Mouse (Mus musculus) cerebellum, adult (tissue): ENCODE measurements at regions not wholly inside any gene's neighbourhood (a gene's known extent, or its start where the extent isn't known, plus 50 kb on each side); places are given as distances from the start of the nearest gene placed in this dataset.

Experiments
- ATAC-seq: cut with Nextera tagmentation; 2 replicates; pipeline ENCODE4 v1.9.2; 2017; ENCODE audit warnings: mild to moderate bottlenecking, moderate library complexity, mixed read lengths; ENCODE audit not compliant: insufficient number of reproducible peaks, low FRiP score, low TSS enrichment

- no peak for ATAC-seq
These were observed 3266.0 kb upstream of the Lrrc6 start for GRCm38 (mm10) chr15:69766743-69767142.

DNA sequence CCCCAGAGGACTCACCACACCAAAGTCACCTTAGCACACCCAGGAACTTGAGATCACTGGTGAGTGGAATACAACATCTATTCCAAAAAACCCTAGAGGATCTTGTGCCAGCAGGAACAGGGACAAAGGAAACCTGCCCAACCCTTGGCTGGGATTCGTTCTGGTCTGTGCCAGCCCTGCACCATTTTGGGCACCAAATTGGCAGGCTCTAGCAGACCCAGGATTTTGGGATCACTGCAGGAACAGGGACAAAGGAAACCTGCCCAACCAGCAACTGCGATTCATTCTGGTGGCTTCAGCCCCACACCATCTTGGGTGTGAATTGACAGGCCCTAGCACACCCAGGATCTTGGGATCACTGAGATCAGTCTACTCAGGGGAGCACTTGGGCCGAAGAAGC, 3251.9 kb upstream of the Lrrc6 start:
- peak; percentile 78 for ATAC-seq

DNA sequence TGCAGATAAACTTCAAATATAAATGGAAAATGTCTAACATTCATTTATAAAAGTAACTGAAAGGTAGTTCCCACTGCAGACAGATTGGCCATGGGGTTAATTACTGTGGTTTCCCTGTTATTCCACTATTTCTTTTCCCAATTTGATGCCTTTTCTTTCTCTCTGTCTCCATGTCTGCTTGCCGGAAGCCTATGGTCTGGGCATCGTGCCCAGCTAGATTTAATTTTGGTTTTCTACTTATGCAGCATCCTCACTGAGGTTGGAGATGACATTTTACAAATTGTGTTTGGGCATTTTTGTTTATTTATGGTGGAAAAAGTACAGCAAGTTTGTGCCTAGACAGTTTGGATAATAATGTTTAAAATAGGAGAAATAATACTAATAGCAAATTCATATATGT, 3214.0 kb upstream of the Lrrc6 start:
- ATAC-seq = no peak

DNA sequence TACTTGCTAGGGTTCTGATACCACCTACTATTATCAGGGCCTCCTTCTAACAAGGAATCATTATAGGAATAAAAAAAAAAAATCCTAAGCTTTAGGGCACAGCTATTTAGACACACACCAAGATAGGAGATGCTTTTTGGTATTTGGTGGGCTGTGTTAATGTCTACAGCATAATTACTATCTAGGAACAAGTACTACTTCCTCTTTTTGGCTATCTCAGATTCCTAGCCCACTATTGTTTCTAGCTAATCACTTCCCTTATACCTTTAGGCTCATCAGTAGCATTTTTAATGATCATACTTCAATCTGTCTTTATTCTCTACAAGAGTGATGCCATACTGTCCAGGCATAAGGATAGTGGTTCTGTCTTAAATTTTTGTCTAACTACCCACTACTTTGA, 3213.2 kb upstream of the Lrrc6 start:
- ATAC-seq = no peak

DNA sequence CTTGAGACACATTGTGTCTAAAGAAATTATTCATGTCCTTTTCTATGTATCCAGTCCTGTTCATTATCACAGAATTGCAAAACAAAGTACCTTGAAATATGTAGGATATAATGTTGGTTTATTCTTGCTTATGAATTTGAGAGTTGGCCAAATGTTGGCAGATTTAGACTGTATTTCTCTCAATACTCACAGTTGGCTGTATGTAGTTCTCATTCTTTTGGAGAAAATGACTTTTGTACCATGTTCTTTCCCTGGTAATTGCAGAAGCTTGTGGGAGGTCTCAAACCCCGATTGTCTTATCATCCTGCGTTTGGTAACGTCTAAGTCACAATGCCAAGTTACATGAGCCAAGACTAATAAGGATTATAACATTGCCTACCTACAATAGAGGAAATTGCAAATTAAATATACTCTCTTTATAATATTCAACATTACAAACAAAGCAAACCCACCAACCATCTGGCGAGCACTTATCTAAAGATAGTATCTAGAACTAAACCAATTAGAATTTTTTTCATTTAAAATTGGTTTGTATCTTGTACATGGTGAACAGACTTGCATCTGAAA, 3195.0 kb upstream of the Lrrc6 start:
- ATAC-seq = no peak

DNA sequence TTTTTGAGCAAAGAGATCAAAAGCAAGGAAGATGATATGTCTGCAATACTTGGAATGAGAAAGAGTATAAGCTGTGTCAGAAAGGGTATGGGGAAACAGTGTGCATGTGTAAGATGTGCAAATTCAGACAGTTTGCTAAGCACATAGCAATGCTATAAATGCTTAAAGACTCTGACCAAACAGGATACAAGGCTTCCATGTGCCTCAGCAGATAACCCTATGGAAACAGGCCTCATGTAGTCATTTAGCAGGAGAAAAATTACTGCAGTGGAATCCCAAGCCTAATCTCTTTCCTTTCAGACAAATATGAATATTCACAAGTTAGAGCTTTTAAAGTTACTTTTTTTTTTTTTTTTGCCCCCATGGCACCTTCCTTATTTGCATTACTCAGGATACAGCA, 3189.8 kb upstream of the Lrrc6 start:
- ATAC-seq = no peak
